28 mouse cellular contexts compared by ENCODE assay signal in genomic region chr6:138130541-138130940, GRCm38 (mm10). TPM values are rescaled to one million over a fixed set of nuclear protein-coding genes. Genes with fewer than 3 reads are reported as not detected.
DNase-seq lines count a peak whose midpoint lies in the region; ATAC-seq and TF ChIP-seq lines count a peak whose summit lies in the region.
"Had no signal": no experiment of that assay in that cellular context is flagged by ENCODE, and none has a peak within 500 bp of the region (broad histone marks: within the 10 kb centered on the region; RNA-seq: fewer than 3 reads in every experiment).

No protein-coding gene starts in this region.

- TF ChIP-seq EP300 in liver, postnatal 0 days (IDR thresholded peaks at IDR 0.05; ENCODE audit: low read depth) = no peak

- 53% methylated on average over 3 of the region's 3 CpGs for WGBS in liver, postnatal 0 days (ENCODE audit: insufficient replicate concordance)
- whole genome bisulfite sequencing in liver, embryonic 11.5 days = 77% methylated on average over 3 of the region's 3 CpGs
- 74% methylated on average over 3 of the region's 3 CpGs for WGBS in neural tube, embryonic 11.5 days
- 60% methylated on average over 3 of the region's 3 CpGs for WGBS in neural tube, embryonic 14.5 days

- no peak for TF ChIP-seq CTCF in liver, postnatal 0 days (IDR thresholded peaks at IDR 0.05; ENCODE audit: low read depth)

- no peak overlapping the region for H3K9ac ChIP-seq in liver, postnatal 0 days (replicated peaks)
- H3K9ac ChIP-seq in liver, embryonic 11.5 days (ENCODE audit: low read depth, low read length) = no peak overlapping the region
- no peak overlapping the region for H3K9ac ChIP-seq in neural tube, embryonic 11.5 days (ENCODE audit: low read length)
- H3K9ac ChIP-seq in neural tube, embryonic 14.5 days (replicated peaks; ENCODE audit: low read depth, low read length) = no peak overlapping the region
- H3K9ac ChIP-seq: embryonic facial prominence, embryonic 13.5 days; embryonic facial prominence, embryonic 15.5 days; forebrain, embryonic 12.5 days had no signal

- H3K9me3 ChIP-seq in liver, postnatal 0 days (ENCODE audit: low read length) = no peaks in the 10 kb centered on the region
- no peaks in the 10 kb centered on the region for H3K9me3 ChIP-seq in liver, embryonic 11.5 days (ENCODE audit: control insufficient read depth, low read length)
- no peaks in the 10 kb centered on the region for H3K9me3 ChIP-seq in neural tube, embryonic 11.5 days (ENCODE audit: control insufficient read depth, low read length)
- no peaks in the 10 kb centered on the region for H3K9me3 ChIP-seq in neural tube, embryonic 14.5 days (ENCODE audit: control insufficient read depth, low read length)
- H3K9me3 ChIP-seq: embryonic facial prominence, embryonic 13.5 days; embryonic facial prominence, embryonic 15.5 days; forebrain, embryonic 10.5 days; forebrain, embryonic 12.5 days had no signal

- peak; percentile 23; the same call in 1 of the 2 replicates for ATAC-seq in liver, postnatal 0 days
- ATAC-seq in liver, embryonic 11.5 days (replicated peaks; ENCODE audit: low FRiP score) = no peak
- 0 out of 2 replicates have a peak, but pooled peaks have one; percentile 20 for ATAC-seq in neural tube, embryonic 11.5 days (ENCODE audit: insufficient read depth, low FRiP score, low TSS enrichment)
- peak; percentile 63; the same call in 1 of the 2 replicates for ATAC-seq in neural tube, embryonic 14.5 days (ENCODE audit: low read depth)
- ATAC-seq: forebrain, embryonic 14.5 days had no signal

- no peak overlapping the region for H3K27ac ChIP-seq in liver, postnatal 0 days (ENCODE audit: low read depth)
- H3K27ac ChIP-seq in liver, embryonic 11.5 days (ENCODE audit: low read depth, low read length) = no peak overlapping the region
- no peak overlapping the region for H3K27ac ChIP-seq in neural tube, embryonic 11.5 days (ENCODE audit: low read depth, low read length)
- H3K27ac ChIP-seq in neural tube, embryonic 14.5 days (ENCODE audit: low read depth, low read length) = no peak overlapping the region
- H3K27ac ChIP-seq: embryonic facial prominence, embryonic 13.5 days; embryonic facial prominence, embryonic 15.5 days; forebrain, embryonic 10.5 days; forebrain, embryonic 12.5 days had no signal

- no peak for DNase-seq in liver, postnatal 0 days
- no peak for DNase-seq in liver, embryonic 11.5 days (ENCODE audit: low spot score)
- DNase-seq in neural tube, embryonic 11.5 days (ENCODE audit: low spot score) = no peak
- no peak for DNase-seq in neural tube, embryonic 10.5 days (ENCODE audit: extremely low spot score, low spot score)
- no peak for DNase-seq in heart, postnatal 10 days
- DNase-seq: adrenal gland, adult 2 months; adrenal gland, postnatal 10 days; adrenal gland, postnatal 25 days; cerebellum, adult 11 months; cerebellum, adult 18-20 months; cerebellum, adult 8-10 months; cerebellum, adult 9-11 months; cerebellum, postnatal 14 days; cerebellum, postnatal 36 days; embryo, embryonic 11 days had no signal

- no peaks in the 10 kb centered on the region for H3K36me3 ChIP-seq in liver, postnatal 0 days (replicated peaks; ENCODE audit: insufficient read depth, low read length)
- H3K36me3 ChIP-seq in liver, embryonic 11.5 days (ENCODE audit: control insufficient read depth, insufficient read depth, low read length) = no peaks in the 10 kb centered on the region
- H3K36me3 ChIP-seq in neural tube, embryonic 11.5 days (ENCODE audit: control insufficient read depth, insufficient read depth, low read length) = no peaks in the 10 kb centered on the region
- H3K36me3 ChIP-seq in neural tube, embryonic 14.5 days (ENCODE audit: control insufficient read depth, insufficient read depth, low read length) = no peaks in the 10 kb centered on the region
- H3K36me3 ChIP-seq: embryonic facial prominence, embryonic 13.5 days; embryonic facial prominence, embryonic 15.5 days; forebrain, embryonic 10.5 days; forebrain, embryonic 12.5 days had no signal

- intact Hi-C loops in heart, postnatal 10 days (cut with DNase I) = no loop called here

- no peak overlapping the region for H3K4me2 ChIP-seq in liver, postnatal 0 days (ENCODE audit: low read depth, low read length)
- no peak overlapping the region for H3K4me2 ChIP-seq in liver, embryonic 11.5 days
- H3K4me2 ChIP-seq in neural tube, embryonic 11.5 days (ENCODE audit: low read depth) = no peak overlapping the region
- no peak overlapping the region for H3K4me2 ChIP-seq in neural tube, embryonic 14.5 days (ENCODE audit: low read depth, low read length)
- H3K4me2 ChIP-seq: embryonic facial prominence, embryonic 13.5 days; embryonic facial prominence, embryonic 15.5 days; forebrain, embryonic 12.5 days had no signal

- no peaks in the 10 kb centered on the region for H3K4me1 ChIP-seq in liver, postnatal 0 days (ENCODE audit: insufficient read depth)
- H3K4me1 ChIP-seq in liver, embryonic 11.5 days (replicated peaks; ENCODE audit: control insufficient read depth, insufficient read depth, low read length) = no peaks in the 10 kb centered on the region
- H3K4me1 ChIP-seq in neural tube, embryonic 11.5 days (ENCODE audit: control insufficient read depth, insufficient read depth, low read length) = no peaks in the 10 kb centered on the region
- no peaks in the 10 kb centered on the region for H3K4me1 ChIP-seq in neural tube, embryonic 14.5 days (ENCODE audit: control insufficient read depth, insufficient read depth, low read length)
- H3K4me1 ChIP-seq: embryonic facial prominence, embryonic 13.5 days; embryonic facial prominence, embryonic 15.5 days; forebrain, embryonic 10.5 days; forebrain, embryonic 12.5 days had no signal

- H3K27me3 ChIP-seq in liver, postnatal 0 days (ENCODE audit: insufficient read depth, low read length) = no peaks in the 10 kb centered on the region
- H3K27me3 ChIP-seq in liver, embryonic 11.5 days (replicated peaks; ENCODE audit: control insufficient read depth, insufficient read depth, low read length) = no peaks in the 10 kb centered on the region
- no peaks in the 10 kb centered on the region for H3K27me3 ChIP-seq in neural tube, embryonic 11.5 days (ENCODE audit: control insufficient read depth, insufficient read depth, low read length)
- H3K27me3 ChIP-seq in neural tube, embryonic 14.5 days (ENCODE audit: control insufficient read depth, insufficient read depth, low read length) = no peaks in the 10 kb centered on the region
- H3K27me3 ChIP-seq: embryonic facial prominence, embryonic 13.5 days; embryonic facial prominence, embryonic 15.5 days; forebrain, embryonic 12.5 days had no signal

- H3K4me3 ChIP-seq in liver, postnatal 0 days (ENCODE audit: low read depth, low read length) = no peak overlapping the region
- no peak overlapping the region for H3K4me3 ChIP-seq in liver, embryonic 11.5 days (ENCODE audit: low read depth, low read length)
- H3K4me3 ChIP-seq in neural tube, embryonic 11.5 days (ENCODE audit: low read depth, low read length) = no peak overlapping the region
- H3K4me3 ChIP-seq in neural tube, embryonic 14.5 days (ENCODE audit: low read depth, low read length) = no peak overlapping the region
- H3K4me3 ChIP-seq: embryonic facial prominence, embryonic 13.5 days; embryonic facial prominence, embryonic 15.5 days; erythroblast, embryonic 14.5 days; forebrain, embryonic 10.5 days; forebrain, embryonic 12.5 days had no signal

RNA-seq across cellular contexts. Expression of gene Mgst1, which starts 9.6 kb away (rescaled TPM):
- 2,719 and 2,927 TPM in 2 replicates for polyA plus RNA-seq in liver, postnatal 0 days (2015; fragmentation: Nextera tagmentation; extraction: Ambion mirVana)
- 32.3 and 35.7 TPM in 2 replicates for polyA plus RNA-seq in liver, embryonic 11.5 days (2014; fragmentation: Nextera tagmentation; extraction: Ambion mirVana)
- polyA plus RNA-seq in neural tube, embryonic 11.5 days (2014; fragmentation: Nextera tagmentation; extraction: Ambion mirVana) = 59.7 and 61.3 TPM in 2 replicates
- polyA plus RNA-seq in neural tube, embryonic 14.5 days (2014; fragmentation: Nextera tagmentation; extraction: Ambion mirVana) = 109 and 117 TPM in 2 replicates
- total RNA-seq in heart, postnatal 10 days (2021) = 10 to 100 TPM; 24.4 to 45.6 TPM
- total RNA-seq: MEL had no signal

RNA-seq across cellular contexts. Expression of gene Slc15a5, which starts 50.8 kb away (rescaled TPM):
- polyA plus RNA-seq in liver, postnatal 0 days (2015; fragmentation: Nextera tagmentation; extraction: Ambion mirVana) = not detected in 2 replicates
- not detected in 2 replicates for polyA plus RNA-seq in liver, embryonic 11.5 days (2014; fragmentation: Nextera tagmentation; extraction: Ambion mirVana)
- not detected in 2 replicates for polyA plus RNA-seq in neural tube, embryonic 11.5 days (2014; fragmentation: Nextera tagmentation; extraction: Ambion mirVana)
- not detected in 2 replicates for polyA plus RNA-seq in neural tube, embryonic 14.5 days (2014; fragmentation: Nextera tagmentation; extraction: Ambion mirVana)
- not detected for total RNA-seq in heart, postnatal 10 days (2021)
- total RNA-seq: adrenal gland, postnatal 10 days; common myeloid progenitor, adult 5-6 weeks; ES-E14; MEL had no signal
- polyA plus RNA-seq: brain, embryonic 14.5 days; C2C12; embryonic facial prominence, embryonic 11.5 days; embryonic facial prominence, embryonic 13.5 days; erythroblast, embryonic 14.5 days; forebrain, embryonic 10.5 days; forebrain, embryonic 12.5 days; forebrain, embryonic 14.5 days had no signal

Comparison
In these comparisons a context has a peak if more than half of its experiments do, and no peak if none do; other contexts are left out.
1. RNA of gene Mgst1, which starts 9.6 kb away (polyA plus RNA-seq): 2,719 to 2,927 TPM in liver, postnatal 0 days; 109 to 117 TPM in neural tube, embryonic 14.5 days, 59.7 to 61.3 TPM in neural tube, embryonic 11.5 days and 32.3 to 35.7 TPM in liver, embryonic 11.5 days; every median in the first group is over 10 times any median in the second.